Mouse (Mus musculus) cerebellum, postnatal 25 days (tissue): ENCODE measurements around the gene Klhl6.
A peak's percentile ranks its signal among the peaks of the same experiment; 100 is the strongest.

ENCODE experiments used
- DNase-seq, 2 experiments: peaks; one replicate each; pipeline ENCODE4 v3.0.0; 2021; ENCODE audit warnings: mixed read lengths in 2 of 2

Klhl6 gene

GRCm38 (mm10) chr16:19968666-19969065 lies 14.2 kb downstream of the Klhl6 start:
- DNase-seq = no peak

- DNase-seq = no peak
Measured at GRCm38 (mm10) chr16:19967897-19968392, 14.9 kb downstream of the Klhl6 start.

- no peak for DNase-seq
Measured at GRCm38 (mm10) chr16:19966976-19967375, 15.9 kb downstream of the Klhl6 start.

- no peak for DNase-seq
Measured at GRCm38 (mm10) chr16:19966437-19966836, 16.4 kb downstream of the Klhl6 start.

GRCm38 (mm10) chr16:19962951-19963350 lies 19.9 kb downstream of the Klhl6 start:
- DNase-seq = no peak

GRCm38 (mm10) chr16:19961070-19961469 lies 21.8 kb downstream of the Klhl6 start:
- no peak for DNase-seq

GRCm38 (mm10) chr16:19960407-19961058 lies 22.3 kb downstream of the Klhl6 start:
- no peak for DNase-seq

GRCm38 (mm10) chr16:19957051-19957450 lies 25.8 kb downstream of the Klhl6 start:
- DNase-seq = no peak

- DNase-seq = no peak
Measured at GRCm38 (mm10) chr16:19947336-19947735, 35.5 kb downstream of the Klhl6 start.

- no peak for DNase-seq
Measured at GRCm38 (mm10) chr16:19946578-19947298, 36.1 kb downstream of the Klhl6 start.

- DNase-seq = no peak
Measured at GRCm38 (mm10) chr16:19920823-19921222, 62.0 kb downstream of the Klhl6 start.

- no peak for DNase-seq
Measured at GRCm38 (mm10) chr16:19918286-19918685, 64.6 kb downstream of the Klhl6 start.

- DNase-seq = no peak
Measured at GRCm38 (mm10) chr16:19912582-19912981, 70.3 kb downstream of the Klhl6 start.

GRCm38 (mm10) chr16:19908291-19908690 lies 74.5 kb downstream of the Klhl6 start:
- no peak for DNase-seq

- peak in 1 of 2 experiments; percentile 23 for DNase-seq
Measured at GRCm38 (mm10) chr16:19907103-19907502, 75.7 kb downstream of the Klhl6 start.

GRCm38 (mm10) chr16:19904734-19905479 lies 77.9 kb downstream of the Klhl6 start:
- DNase-seq = no peak

- DNase-seq = no peak
Measured at GRCm38 (mm10) chr16:19903792-19904191, 79.0 kb downstream of the Klhl6 start.
